Mouse (Mus musculus) thymus, adult 18-20 months (tissue): ENCODE data around the gene Pip4k2a.

Experiments used
- DNase-seq, 2 experiments: peaks; one replicate each; pipeline ENCODE4 v3.0.0; 2022; ENCODE audit warnings: mixed read lengths in 2 of 2

Pip4k2a gene

DNA sequence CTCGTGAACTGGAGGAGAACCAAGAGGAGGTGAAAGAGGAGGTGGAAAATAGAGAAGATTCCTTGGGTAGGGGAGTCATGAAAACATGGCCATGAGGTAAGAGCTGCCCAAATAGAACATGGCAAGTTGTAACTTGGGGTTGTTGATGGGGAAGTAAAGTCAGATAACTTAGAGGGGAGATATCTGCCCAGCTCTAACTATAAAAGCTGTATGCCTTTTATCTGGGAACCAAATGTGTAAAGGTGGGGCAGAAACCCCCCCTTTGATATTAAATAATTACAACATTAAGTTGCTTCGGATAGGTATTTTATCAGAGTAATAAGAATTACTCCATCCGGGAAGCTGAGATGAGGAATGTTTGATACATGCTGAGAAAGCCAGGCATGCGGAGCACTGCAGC, 18.9 kb downstream of the Pip4k2a start:
- DNase-seq, result no peak

DNA sequence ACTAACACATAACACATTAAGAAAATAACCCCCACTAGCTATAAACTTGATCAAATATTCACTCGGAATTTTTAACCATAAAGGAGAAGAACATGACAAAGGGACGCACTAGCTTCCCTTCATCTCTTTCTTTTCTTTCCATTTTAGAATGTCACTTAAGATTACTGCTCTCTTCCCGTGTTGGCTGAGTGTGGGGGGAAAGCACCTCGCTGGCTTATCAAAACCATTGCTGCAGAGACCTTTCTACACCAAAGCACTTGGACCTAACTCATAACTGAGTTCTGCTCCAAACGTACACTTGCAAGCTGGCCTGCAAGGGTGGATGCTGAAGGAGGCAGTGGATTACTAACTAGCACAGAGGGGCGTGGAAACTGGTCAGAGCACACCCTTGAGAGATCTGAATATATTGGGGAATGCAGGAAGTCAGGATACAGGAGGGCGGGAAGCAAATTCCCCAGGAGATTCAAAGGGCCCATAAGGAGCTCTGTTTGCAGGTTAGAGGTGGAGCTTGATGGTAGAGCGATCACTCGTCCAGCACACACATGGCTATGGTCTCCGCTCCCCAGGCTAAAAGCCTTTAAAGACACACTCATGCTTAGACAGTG, 20.6 kb downstream of the Pip4k2a start:
- no peak for DNase-seq

GRCm38 (mm10) chr2:18976175-18976574, 21.8 kb downstream of the Pip4k2a start:
- DNase-seq, result no peak

GRCm38 (mm10) chr2:18974882-18975645, 22.9 kb downstream of the Pip4k2a start:
- DNase-seq, result no peak

- no peak for DNase-seq
Measured at GRCm38 (mm10) chr2:18971564-18971963, 26.4 kb downstream of the Pip4k2a start.

DNA sequence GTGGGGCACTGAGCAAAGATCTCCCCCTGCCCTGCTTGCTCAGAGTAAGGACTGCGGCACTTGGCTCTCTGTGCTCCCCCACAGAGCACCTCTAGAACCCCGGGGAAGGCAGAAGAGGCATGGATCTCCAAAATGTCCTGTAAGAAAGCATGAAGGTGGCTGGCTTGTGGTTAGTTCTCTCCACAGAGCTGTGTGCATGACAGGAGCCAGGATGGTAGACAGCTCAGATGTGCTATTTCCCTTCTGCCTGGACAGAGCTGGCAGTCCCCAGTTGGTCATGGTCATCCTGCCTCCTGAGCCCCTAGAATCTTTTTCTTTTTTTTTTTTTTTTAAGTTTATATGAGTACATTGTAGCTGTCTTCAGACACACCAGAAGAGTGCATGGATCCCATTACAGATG, 27.5 kb downstream of the Pip4k2a start:
- no peak for DNase-seq

- no peak for DNase-seq
Measured at GRCm38 (mm10) chr2:18969066-18969681, 28.8 kb downstream of the Pip4k2a start.

DNA sequence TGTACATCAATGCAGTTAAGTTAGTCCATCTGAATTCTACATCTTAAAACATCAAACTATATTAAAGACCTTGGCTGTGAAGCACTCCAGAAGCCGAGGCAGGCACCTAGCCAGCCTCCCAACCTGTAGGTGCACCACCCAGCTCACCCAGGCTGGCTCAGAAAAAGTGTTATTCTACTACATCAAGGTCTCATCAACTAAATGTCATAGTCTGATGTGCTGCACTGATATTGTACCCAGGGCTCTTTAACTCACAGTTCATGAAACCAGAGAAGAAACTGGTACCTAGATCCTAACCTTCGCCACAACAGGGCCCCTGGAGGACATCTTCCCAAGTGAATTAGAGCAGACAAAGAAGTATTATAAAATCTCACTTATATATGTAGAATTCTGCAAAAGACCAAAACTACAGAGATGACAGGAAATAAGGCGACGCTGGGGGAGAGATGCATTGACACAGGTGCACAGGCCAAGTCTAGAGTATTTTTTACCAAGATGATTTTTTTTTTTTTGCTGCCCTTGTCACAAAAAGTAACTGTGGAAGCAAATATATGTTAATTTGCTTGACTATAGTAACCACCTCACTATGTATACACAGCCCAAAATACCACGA, 30.4 kb downstream of the Pip4k2a start:
- DNase-seq, result peak in 1 of 2 experiments; percentile 38

DNA sequence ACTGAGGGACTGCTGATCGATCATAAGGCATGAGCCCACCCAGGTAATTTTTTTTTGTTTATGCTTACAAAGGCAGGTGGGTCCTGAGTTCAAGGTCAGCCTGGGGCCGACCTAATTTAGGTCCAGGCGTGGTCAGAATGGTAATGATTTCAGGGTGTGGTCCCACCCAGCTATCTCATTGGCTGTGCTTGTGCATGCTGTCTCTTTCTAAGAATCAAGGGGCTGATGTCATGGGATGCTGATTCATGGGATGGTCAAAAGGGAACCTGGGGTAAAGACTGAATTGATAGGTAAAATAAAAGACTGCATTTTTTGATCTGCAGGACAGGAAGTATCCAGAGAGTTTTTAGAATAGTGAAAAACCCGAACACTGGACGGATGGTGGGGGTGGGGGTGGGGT, 31.4 kb downstream of the Pip4k2a start:
- no peak for DNase-seq

- no peak for DNase-seq
Measured at GRCm38 (mm10) chr2:18965950-18966349, 32.0 kb downstream of the Pip4k2a start.

GRCm38 (mm10) chr2:18965108-18965507, 32.8 kb downstream of the Pip4k2a start:
- no peak for DNase-seq

- peak in 1 of 2 experiments; percentile 56 for DNase-seq
Measured at GRCm38 (mm10) chr2:18963286-18964040, 34.5 kb downstream of the Pip4k2a start.

DNA sequence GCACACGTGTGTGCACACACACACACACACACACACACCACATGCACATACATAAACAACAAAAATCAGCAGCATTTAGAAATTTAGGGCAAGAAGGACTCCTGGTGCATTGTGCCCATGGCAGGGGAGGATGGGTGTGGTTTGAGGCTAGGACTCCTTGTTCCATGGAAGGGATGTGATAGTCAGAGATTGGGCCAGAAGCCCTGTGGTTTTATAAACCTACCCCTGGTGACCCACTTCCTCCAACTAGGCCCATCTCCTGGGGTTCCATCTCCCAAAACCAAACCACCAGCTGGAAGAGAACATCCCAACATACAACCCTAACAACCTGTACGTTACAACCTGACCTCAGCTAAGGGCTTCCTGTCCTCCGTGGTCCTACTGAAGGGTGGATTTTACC, 35.4 kb downstream of the Pip4k2a start:
- no peak for DNase-seq

GRCm38 (mm10) chr2:18960376-18960973, 37.5 kb downstream of the Pip4k2a start:
- DNase-seq, result no peak

- DNase-seq, result no peak
Measured at GRCm38 (mm10) chr2:18959558-18959957, 38.4 kb downstream of the Pip4k2a start.

DNA sequence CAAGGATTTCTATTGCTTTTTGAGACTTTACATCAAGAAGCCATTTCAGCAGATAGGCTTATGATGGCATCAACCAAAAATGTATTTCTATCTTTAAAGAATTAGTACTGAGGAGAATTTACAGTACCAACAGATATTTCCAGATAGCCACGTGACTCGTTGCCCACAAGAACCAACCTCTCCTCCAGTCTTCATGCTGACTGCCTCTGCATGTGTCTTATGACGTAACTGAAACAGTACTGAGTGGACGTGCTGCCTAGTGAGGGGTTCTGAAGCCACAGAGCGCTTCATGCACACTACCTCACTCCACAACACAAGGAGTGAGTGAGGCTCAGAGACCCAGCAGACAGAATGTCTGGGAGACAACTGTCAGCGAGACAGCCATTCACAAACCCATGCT, 38.9 kb downstream of the Pip4k2a start:
- DNase-seq, result no peak

DNA sequence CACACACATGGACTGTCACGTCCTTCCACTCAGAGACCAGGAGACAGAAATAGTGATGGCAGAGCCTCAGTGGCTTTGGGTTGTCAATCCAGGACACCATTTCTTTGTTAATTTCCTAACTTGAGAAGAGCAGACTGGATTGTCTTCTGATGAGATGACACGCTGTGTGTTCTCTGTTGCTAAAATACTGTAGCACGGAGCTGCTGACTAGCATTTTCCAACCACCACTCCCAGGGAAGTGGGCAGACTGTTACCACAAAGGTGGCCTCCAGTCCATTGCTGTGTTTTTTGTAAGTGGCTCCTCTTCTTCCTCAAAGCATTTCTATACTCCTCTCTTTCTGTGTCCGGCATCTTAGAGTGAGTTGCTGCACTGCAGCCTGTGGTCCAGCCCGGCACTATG, 39.4 kb downstream of the Pip4k2a start:
- no peak for DNase-seq

GRCm38 (mm10) chr2:18958044-18958443, 39.9 kb downstream of the Pip4k2a start:
- DNase-seq, result peak in 1 of 2 experiments; percentile 26

GRCm38 (mm10) chr2:18957459-18957858, 40.5 kb downstream of the Pip4k2a start:
- peak in 1 of 2 experiments; percentile 49 for DNase-seq

- no peak for DNase-seq
Measured at GRCm38 (mm10) chr2:18956945-18957344, 41.0 kb downstream of the Pip4k2a start.

GRCm38 (mm10) chr2:18956424-18956823, 41.5 kb downstream of the Pip4k2a start:
- DNase-seq, result no peak

- peak in 1 of 2 experiments; percentile 29 for DNase-seq
Measured at GRCm38 (mm10) chr2:18955671-18956070, 42.3 kb downstream of the Pip4k2a start.
